Mouse (Mus musculus) E14TG2a.4 (cell line): ENCODE results near the gene Polr1a.

Experiments used
- CTCF ChIP-seq: conservative IDR thresholded peaks from 2 replicates; pipeline ENCODE4 v1.5.1; 2014; ENCODE audit warnings: low read length
- NANOG ChIP-seq: IDR thresholded peaks from 2 replicates; pipeline ENCODE4 v1.6.1; 2014; ENCODE audit warnings: borderline replicate concordance, low read length, mixed read lengths
- POU5F1 ChIP-seq: IDR thresholded peaks from 2 replicates; pipeline ENCODE4 v1.6.1; 2014; ENCODE audit warnings: low read length, borderline replicate concordance

GRCm38 (mm10) chr6:71909840-71910239, 987 bp downstream of the Polr1a start:
- TF ChIP-seq CTCF, result 0 out of 2 replicates have a peak, but pooled peaks have one; percentile 10
- TF ChIP-seq POU5F1, result no peak
- TF ChIP-seq NANOG, result no peak
